Mouse (Mus musculus) midbrain, embryonic 11.5 days (tissue): ENCODE measurements at regions not wholly inside any gene's neighbourhood (a gene's known extent, or its start where the extent isn't known, plus 50 kb on each side); places are given as distances from the start of the nearest gene placed in this dataset.
"Not testable (repeated sequence)": the region's sequence is repeated elsewhere in the genome, so short reads cannot be mapped to it uniquely, and the experiment has no call there.

Source experiments
- ATAC-seq: fragments of 200-750 bp; cut with Nextera tagmentation; 2 replicates; pipeline ENCODE4 v1.8.0; 2017; ENCODE audit warnings: moderate TSS enrichment, moderate library complexity; ENCODE audit not compliant: low FRiP score
- DNase-seq: peaks from one replicate; pipeline ENCODE4 v3.0.0; 2015; ENCODE audit warnings: low spot score; ENCODE audit errors: missing footprints
- H3K27ac ChIP-seq: fragments of 300-500 bp; sonication (generic); 2 replicates; pipeline ENCODE4 v1.5.1; 2014; ENCODE audit warnings: low read depth, low read length
- H3K27me3 ChIP-seq: fragments of 300-500 bp; sonication (generic); 2 replicates; pipeline ENCODE4 v1.6.1; 2014; ENCODE audit warnings: mild to moderate bottlenecking, low read length, moderate library complexity, mixed read lengths; ENCODE audit not compliant: control insufficient read depth, insufficient read depth
- H3K36me3 ChIP-seq: fragments of 300-500 bp; sonication (generic); 2 replicates; pipeline ENCODE4 v1.6.1; 2014; ENCODE audit warnings: mild to moderate bottlenecking, low read length, moderate library complexity, mixed read lengths; ENCODE audit not compliant: control insufficient read depth, insufficient read depth
- H3K4me1 ChIP-seq: fragments of 300-500 bp; sonication (generic); 2 replicates; pipeline ENCODE4 v1.6.1; 2014; ENCODE audit warnings: low read length; ENCODE audit not compliant: control insufficient read depth, insufficient read depth
- H3K4me2 ChIP-seq: fragments of 300-500 bp; sonication (generic); 2 replicates; pipeline ENCODE4 v1.6.1; 2014; ENCODE audit warnings: mild to moderate bottlenecking, moderate library complexity
- H3K4me3 ChIP-seq: fragments of 300-500 bp; sonication (generic); 2 replicates; pipeline ENCODE4 v1.5.1; 2014; ENCODE audit warnings: low read depth, low read length
- H3K9ac ChIP-seq: fragments of 300-500 bp; sonication (generic); 2 replicates; pipeline ENCODE4 v1.6.1; 2014; ENCODE audit warnings: low read length
- H3K9me3 ChIP-seq: fragments of 300-500 bp; sonication (generic); 2 replicates; pipeline ENCODE4 v1.6.1; 2016; ENCODE audit warnings: low read length; ENCODE audit not compliant: control insufficient read depth
- WGBS: fragments of 180-500 bp; shearing (Covaris S2); extraction: QIAGEN DNeasy Blood & Tissue Kit; methylation state at CpG from one replicate; pipeline ENCODE4 v1.1.7; 2014; 5-methylcytosine and 5-hydroxymethylcytosine counted together

DNA sequence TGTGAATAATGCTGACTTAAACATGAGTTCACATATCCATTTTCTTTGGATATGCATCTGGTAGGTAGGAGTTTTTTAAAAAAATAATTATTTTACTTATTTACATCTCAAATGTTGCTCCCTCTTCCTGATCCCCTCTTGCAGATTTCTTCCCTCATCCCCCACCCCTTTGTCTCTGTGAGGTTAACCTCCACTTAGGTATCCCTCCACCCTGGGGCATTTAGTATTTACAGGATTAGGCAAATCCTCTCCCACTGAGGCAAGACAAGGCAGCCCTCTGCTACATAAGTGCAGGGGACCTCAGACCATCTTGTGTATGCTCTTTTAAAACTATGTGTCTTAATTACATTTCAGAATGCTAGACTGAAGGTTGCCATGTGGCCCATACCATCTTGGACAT is 155.2 kb upstream of the Shcbp1 start:
- Histone ChIP-seq H3K27me3 (no peaks in the 10 kb centered on the region), H3K36me3 (no peaks in the 10 kb centered on the region), H3K4me1 (no peaks in the 10 kb centered on the region), H3K27ac (no peak overlapping the region), H3K4me3 (no peak overlapping the region), H3K9me3 (no peaks in the 10 kb centered on the region), H3K4me2 (no peak overlapping the region), H3K9ac (no peak overlapping the region)
- ATAC-seq: no peak
- DNase-seq: no peak

DNA sequence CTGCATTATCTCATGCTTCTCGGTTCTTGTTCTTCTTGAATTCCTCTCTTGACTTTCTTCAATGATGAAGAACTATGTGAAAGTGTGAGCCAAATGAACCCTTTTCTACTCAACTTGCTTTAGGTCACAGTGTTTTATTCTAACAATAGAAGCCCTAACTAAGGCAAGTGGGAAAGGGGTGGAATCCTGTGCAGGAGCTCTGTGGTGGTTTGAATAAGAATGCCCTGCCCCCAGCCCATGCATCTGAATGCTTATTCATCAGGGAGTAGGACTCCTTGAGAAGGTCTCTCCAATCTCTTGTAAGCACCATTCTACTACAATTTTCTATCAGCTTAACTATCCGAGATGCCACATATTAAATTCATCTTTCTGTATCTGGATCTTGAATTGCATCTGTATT is 154.7 kb upstream of the Shcbp1 start:
- DNase-seq (no peak), ATAC-seq (no peak)
- H3K27ac ChIP-seq: no peak overlapping the region
- no peak overlapping the region for H3K4me2 ChIP-seq
- H3K9me3 ChIP-seq: no peaks in the 10 kb centered on the region
- H3K36me3 ChIP-seq: no peaks in the 10 kb centered on the region
- H3K9ac ChIP-seq: no peak overlapping the region
- no peak overlapping the region for H3K4me3 ChIP-seq
- no peaks in the 10 kb centered on the region for H3K4me1 ChIP-seq
- H3K27me3 ChIP-seq: no peaks in the 10 kb centered on the region
- WGBS: 26% methylated on average over 2 of the region's 2 CpGs

DNA sequence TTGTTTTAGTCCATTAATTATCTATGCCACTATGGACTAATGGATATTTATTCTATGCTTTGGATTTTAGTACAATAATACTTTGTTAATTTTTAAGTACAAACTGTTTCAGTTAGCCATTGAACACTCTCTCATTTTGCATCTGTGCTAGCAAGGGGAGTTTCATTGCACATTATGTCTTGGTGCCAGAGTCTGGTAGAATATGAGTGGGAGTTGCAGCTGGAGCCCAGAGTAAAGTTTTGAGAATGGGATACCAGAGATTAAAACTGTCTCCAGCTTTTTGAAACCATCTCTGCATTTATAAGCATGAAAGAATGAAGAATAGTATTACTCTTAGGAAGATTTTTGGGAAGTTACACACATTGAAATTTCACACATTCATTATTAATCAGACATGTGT is 137.1 kb upstream of the Shcbp1 start:
- Histone ChIP-seq H3K4me2 (no peak overlapping the region), H3K27me3 (no peaks in the 10 kb centered on the region), H3K36me3 (no peaks in the 10 kb centered on the region), H3K4me3 (no peak overlapping the region), H3K4me1 (no peaks in the 10 kb centered on the region), H3K27ac (no peak overlapping the region), H3K9ac (no peak overlapping the region), H3K9me3 (no peaks in the 10 kb centered on the region)
- ATAC-seq (no peak), DNase-seq (no peak)

GRCm38 (mm10) chr8:4895046-4895445 is 115.7 kb upstream of the Shcbp1 start:
- ATAC-seq (no peak), DNase-seq (no peak)
- no peak overlapping the region for H3K4me3 ChIP-seq
- H3K27ac ChIP-seq: no peak overlapping the region
- H3K4me2 ChIP-seq: no peak overlapping the region
- no peaks in the 10 kb centered on the region for H3K9me3 ChIP-seq
- no peaks in the 10 kb centered on the region for H3K36me3 ChIP-seq
- no peak overlapping the region for H3K9ac ChIP-seq
- H3K27me3 ChIP-seq: no peaks in the 10 kb centered on the region
- 88% methylated on average over 2 of the region's 2 CpGs for WGBS
- H3K4me1 ChIP-seq: no peaks in the 10 kb centered on the region

- not testable (repeated sequence) for H3K27me3 ChIP-seq, H3K9me3 ChIP-seq, H3K4me2 ChIP-seq, H3K9ac ChIP-seq, H3K4me3 ChIP-seq, H3K36me3 ChIP-seq, H3K4me1 ChIP-seq, H3K27ac ChIP-seq
- ATAC-seq: peak; percentile 95
- DNase-seq: peak; percentile 89
- 85% methylated on average over 7 of the region's 7 CpGs for WGBS
Observed at GRCm38 (mm10) chr8:4868761-4869160, 89.4 kb upstream of the Shcbp1 start.

DNA sequence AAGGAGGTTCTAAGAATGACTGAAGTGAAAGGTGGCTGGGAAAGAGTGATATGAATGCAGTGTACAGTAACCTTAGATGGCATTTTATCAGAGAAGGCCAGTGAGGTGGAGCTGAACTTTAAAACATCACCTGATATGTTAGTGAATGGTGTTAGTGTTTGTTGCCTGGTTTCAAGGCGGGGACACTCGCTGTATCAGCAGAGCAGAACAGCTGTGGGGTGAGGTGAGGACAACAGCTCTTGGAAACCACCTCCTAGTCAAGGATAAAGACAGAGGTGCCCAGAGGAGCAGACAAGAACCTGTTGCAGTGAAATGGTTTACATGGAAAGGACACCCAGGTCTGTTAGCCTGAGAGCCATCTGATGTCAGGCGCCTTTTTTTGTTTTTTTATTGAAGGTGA is 59.7 kb upstream of the Shcbp1 start:
- H3K9ac ChIP-seq: no peak overlapping the region
- ATAC-seq: no peak
- H3K4me1 ChIP-seq: no peaks in the 10 kb centered on the region
- H3K9me3 ChIP-seq: no peaks in the 10 kb centered on the region
- H3K4me2 ChIP-seq: no peak overlapping the region
- no peaks in the 10 kb centered on the region for H3K27me3 ChIP-seq
- H3K4me3 ChIP-seq: no peak overlapping the region
- 87% methylated on average over 3 of the region's 3 CpGs for WGBS
- no peak overlapping the region for H3K27ac ChIP-seq
- no peak for DNase-seq
- H3K36me3 ChIP-seq: no peaks in the 10 kb centered on the region

DNA sequence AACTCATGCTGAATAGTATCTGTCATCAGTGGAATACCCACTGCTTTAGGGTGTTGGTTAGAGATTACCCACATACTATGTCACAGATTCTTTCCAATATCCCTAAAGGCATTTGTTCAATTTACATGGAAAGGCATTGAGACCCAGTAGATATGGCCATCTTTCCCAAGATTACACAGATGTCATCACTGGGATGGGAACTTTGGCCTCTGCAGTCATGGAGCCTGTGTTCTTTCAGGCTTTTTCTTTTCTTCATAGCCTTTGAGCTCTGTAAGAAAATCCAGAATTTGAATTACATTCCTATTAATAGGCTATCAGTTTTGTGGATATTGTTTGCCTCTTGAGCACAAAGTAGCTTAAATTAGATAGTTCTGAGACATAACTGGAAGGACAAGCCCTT is 59.2 kb upstream of the Shcbp1 start:
- Histone ChIP-seq H3K27me3 (no peaks in the 10 kb centered on the region), H3K36me3 (no peaks in the 10 kb centered on the region), H3K4me1 (no peaks in the 10 kb centered on the region), H3K27ac (no peak overlapping the region), H3K4me2 (no peak overlapping the region), H3K9me3 (no peaks in the 10 kb centered on the region), H3K9ac (no peak overlapping the region), H3K4me3 (no peak overlapping the region)
- no peak for ATAC-seq
- DNase-seq: no peak

GRCm38 (mm10) chr8:4837719-4838118 is 58.4 kb upstream of the Shcbp1 start:
- Histone ChIP-seq H3K4me1 (no peaks in the 10 kb centered on the region), H3K27me3 (no peaks in the 10 kb centered on the region), H3K27ac (no peak overlapping the region), H3K9ac (no peak overlapping the region), H3K9me3 (no peaks in the 10 kb centered on the region), H3K4me3 (no peak overlapping the region), H3K4me2 (no peak overlapping the region), H3K36me3 (no peaks in the 10 kb centered on the region)
- ATAC-seq (no peak), DNase-seq (no peak)
- 88% methylated on average over 2 of the region's 2 CpGs for WGBS

DNA sequence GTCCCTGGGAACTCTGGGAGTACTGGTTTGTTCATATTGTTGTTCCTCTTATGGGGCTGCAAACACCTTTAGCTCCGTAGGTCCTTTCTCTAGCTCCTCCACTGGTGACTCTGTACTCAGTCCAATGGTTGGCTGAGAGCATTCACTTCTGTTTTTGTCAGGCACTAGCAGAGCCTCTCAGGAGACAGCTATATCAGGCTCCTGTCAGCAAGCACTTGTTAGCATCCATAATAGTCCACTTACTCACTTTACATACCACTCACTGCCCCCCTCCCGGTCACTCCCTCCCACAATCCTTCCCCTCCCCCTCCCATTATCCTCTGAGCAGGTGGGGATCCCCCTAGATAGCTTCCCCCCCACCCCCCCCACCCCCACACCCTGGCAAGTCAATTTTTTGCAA is 57.3 kb upstream of the Shcbp1 start:
- Histone ChIP-seq H3K9me3 (no peaks in the 10 kb centered on the region), H3K27ac (no peak overlapping the region), H3K9ac (no peak overlapping the region), H3K4me1 (no peaks in the 10 kb centered on the region), H3K4me2 (no peak overlapping the region), H3K36me3 (no peaks in the 10 kb centered on the region), H3K4me3 (no peak overlapping the region), H3K27me3 (no peaks in the 10 kb centered on the region)
- DNase-seq: no peak
- 86% methylated on average over 2 of the region's 2 CpGs for WGBS
- ATAC-seq: no peak
